Mouse (Mus musculus): ENCODE measurements around the gene Gm17555.

- TF ChIP-seq POLR2A (IDR thresholded peaks at IDR 0.05; ENCODE audit: insufficient read depth, low read length) (no peak), CTCF (IDR thresholded peaks at IDR 0.05; ENCODE audit: low read depth, low read length) (no peak)
These were observed 43.5 kb upstream of the Gm17555 start for GRCm38 (mm10) chr2:126171427-126171826.

Measured in ES-Bruce4 (cell line).